Mouse (Mus musculus) liver, postnatal 0 days (tissue): ENCODE measurements around the gene Dab1.

Experiments used
- CTCF ChIP-seq: sonication (generic); IDR thresholded peaks from 2 replicates; pipeline ENCODE4 v1.5.1; 2016; ENCODE audit warnings: antibody characterized with exemption, low read depth
- EP300 ChIP-seq: IDR thresholded peaks from 2 replicates; pipeline ENCODE4 v1.6.1; 2016; ENCODE audit warnings: antibody characterized with exemption, low read depth, mild to moderate bottlenecking

DNA sequence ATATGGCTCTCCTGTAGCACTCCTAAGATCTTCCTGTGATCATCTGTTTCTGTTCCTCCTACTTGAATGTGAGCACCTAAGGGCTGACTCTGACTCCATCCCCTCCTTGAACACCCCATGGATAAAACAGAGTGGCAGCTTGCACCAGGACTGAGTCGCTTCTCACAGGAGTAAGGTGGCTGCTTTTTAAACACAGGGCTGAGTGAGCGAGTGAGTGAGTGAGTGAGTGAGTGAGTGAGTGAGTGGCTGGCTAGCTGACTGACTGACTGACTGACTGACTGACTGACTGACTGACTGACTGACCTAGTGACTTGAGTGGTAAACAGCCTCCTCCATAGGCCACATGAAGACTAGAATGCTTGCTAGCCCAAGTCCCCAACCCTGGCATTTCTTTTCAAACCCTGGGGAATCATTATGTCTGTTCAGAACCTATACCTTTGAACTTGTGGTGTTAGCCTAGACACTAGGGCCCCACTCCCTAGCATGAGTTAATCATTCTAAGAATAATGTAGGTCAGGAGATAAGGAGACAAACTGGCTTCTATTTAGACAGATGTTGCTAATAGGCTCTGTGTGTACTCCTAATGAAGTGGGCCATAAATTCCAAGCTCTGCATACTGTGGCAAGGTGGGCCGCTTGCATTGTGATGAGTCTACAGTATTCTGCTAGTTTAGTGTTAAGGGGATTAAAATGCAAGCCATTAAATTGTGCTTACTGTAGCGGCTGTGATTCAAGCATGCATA lies 910.9 kb downstream of the Dab1 start:
- TF ChIP-seq EP300: no peak
- TF ChIP-seq CTCF: no peak
